Mouse (Mus musculus) erythroblast, adult 5-6 weeks (primary cell): ENCODE data around the gene Rdh12. TPM values are rescaled to one million over a fixed set of nuclear protein-coding genes. Genes with fewer than 3 reads are reported as not detected.

Source experiments
- ATAC-seq: replicated peaks from 2 replicates; pipeline ENCODE4 v1.8.0; 2016; ENCODE audit warnings: moderate number of reproducible peaks, mild to moderate bottlenecking, moderate TSS enrichment, inconsistent platforms; ENCODE audit not compliant: poor library complexity, low FRiP score, severe bottlenecking
- total RNA-seq, 2 experiments: library from RNA; stranded (forward) in 1 of 2; stranded (reverse) in 1 of 2; fragments of 150-400 nt in 1 of 2; fragments of 200-764, 138-1000 nt in 1 of 2; gene quantifications; 2 replicates each; pipeline versions ENCODE4 v1.2.3 to v1.2.4; 2015 to 2017; ENCODE audit warnings: low replicate concordance in 2 of 2

Rdh12 gene
- total RNA-seq, 2 experiments from 2014 or later, result 2.6 to 16.1 TPM

DNA sequence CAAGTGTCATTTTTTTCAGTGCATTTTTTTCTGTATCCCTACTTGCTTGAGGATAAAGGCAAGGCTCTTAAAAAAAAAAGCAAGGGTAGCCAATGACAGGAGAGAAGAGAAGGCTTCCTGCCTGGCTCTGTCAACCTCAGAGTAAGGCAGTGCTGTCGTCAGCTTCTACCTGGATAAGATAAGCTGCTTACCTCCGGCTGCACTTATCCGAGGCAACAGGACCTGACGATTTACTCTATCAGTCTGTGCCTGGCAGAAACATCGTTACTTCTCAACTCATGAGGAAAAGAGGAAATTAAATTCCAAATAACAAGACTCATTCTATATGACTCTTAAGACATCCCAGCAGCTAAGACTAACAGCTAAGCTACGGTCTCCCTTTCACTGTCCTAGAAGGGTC, 34.2 kb downstream of the Rdh12 start:
- ATAC-seq, result no peak

GRCm38 (mm10) chr12:79248110-79248509, 39.4 kb downstream of the Rdh12 start:
- no peak for ATAC-seq

GRCm38 (mm10) chr12:79253294-79254053, 44.8 kb downstream of the Rdh12 start:
- ATAC-seq, result no peak

DNA sequence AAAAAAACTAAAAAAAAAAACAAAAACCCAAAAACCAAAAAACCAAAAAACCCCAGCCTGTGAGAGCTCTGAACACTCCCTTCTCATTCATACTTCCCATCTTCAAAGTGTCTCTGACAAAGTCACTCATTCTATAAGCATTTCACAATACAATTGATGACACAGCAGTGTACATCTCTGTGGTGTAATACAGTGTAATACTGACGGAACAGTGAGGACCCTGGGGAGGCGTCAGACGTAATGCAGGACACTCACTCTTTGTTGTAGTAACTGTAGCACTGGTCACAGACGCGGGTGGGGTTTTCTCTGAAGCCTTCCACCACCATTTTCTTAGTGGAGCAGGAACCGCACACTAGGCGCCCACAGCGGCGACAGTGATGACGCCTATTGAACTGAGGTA, 46.3 kb downstream of the Rdh12 start:
- no peak for ATAC-seq

GRCm38 (mm10) chr12:79260154-79260553, 51.4 kb downstream of the Rdh12 start:
- ATAC-seq, result no peak

GRCm38 (mm10) chr12:79261035-79261434, 52.3 kb downstream of the Rdh12 start:
- no peak for ATAC-seq

Other genes starting within 250 kb of the Rdh12 start
- 7.1 and 9.0 TPM in 2 replicates for gene Tmem229b, start 201.3 kb upstream of the Rdh12 start, total RNA-seq (2015; ENCODE audit: low replicate concordance)
- gene Tmem229b, start 201.3 kb upstream of the Rdh12 start, total RNA-seq (2017; ENCODE audit: low replicate concordance), result 5.4 and 9.5 TPM in 2 replicates
- gene Plekhh1, start 179.8 kb upstream of the Rdh12 start, total RNA-seq (2015; ENCODE audit: low replicate concordance), result not detected in 2 replicates
- not detected in 2 replicates for gene Plekhh1, start 179.8 kb upstream of the Rdh12 start, total RNA-seq (2017; ENCODE audit: low replicate concordance)
- 3.1 and 8.4 TPM in 2 replicates for gene Pigh, start 119.3 kb upstream of the Rdh12 start, total RNA-seq (2015; ENCODE audit: low replicate concordance)
- 1.5 and 2.2 TPM in 2 replicates for gene Pigh, start 119.3 kb upstream of the Rdh12 start, total RNA-seq (2017; ENCODE audit: low replicate concordance)
- 0.77 and 2.3 TPM in 2 replicates for gene Arg2, start 78.1 kb upstream of the Rdh12 start, total RNA-seq (2015; ENCODE audit: low replicate concordance)
- 0.43 and 1.1 TPM in 2 replicates for gene Arg2, start 78.1 kb upstream of the Rdh12 start, total RNA-seq (2017; ENCODE audit: low replicate concordance)
- 3.1 and 9.2 TPM in 2 replicates for gene Vti1b, start 36.2 kb upstream of the Rdh12 start, total RNA-seq (2015; ENCODE audit: low replicate concordance)
- gene Vti1b, start 36.2 kb upstream of the Rdh12 start, total RNA-seq (2017; ENCODE audit: low replicate concordance), result 31.4 and 41.3 TPM in 2 replicates
- 4.4 and 5.2 TPM in 2 replicates for gene Rdh11, start 16.6 kb upstream of the Rdh12 start, total RNA-seq (2015; ENCODE audit: low replicate concordance)
- gene Rdh11, start 16.6 kb upstream of the Rdh12 start, total RNA-seq (2017; ENCODE audit: low replicate concordance), result 6.4 and 6.6 TPM in 2 replicates
- 40.0 and 41.0 TPM in 2 replicates for gene Zfyve26, start 87.4 kb downstream of the Rdh12 start, total RNA-seq (2015; ENCODE audit: low replicate concordance)
- 18.8 and 29.4 TPM in 2 replicates for gene Zfyve26, start 87.4 kb downstream of the Rdh12 start, total RNA-seq (2017; ENCODE audit: low replicate concordance)
- 3.5 TPM in 1 of 2 replicates, not detected in the other for gene Rad51b, start 88.4 kb downstream of the Rdh12 start, total RNA-seq (2015; ENCODE audit: low replicate concordance)
- gene Rad51b, start 88.4 kb downstream of the Rdh12 start, total RNA-seq (2017; ENCODE audit: low replicate concordance), result 2.9 and 4.2 TPM in 2 replicates